Mouse (Mus musculus) heart, postnatal 0 days (tissue): ENCODE measurements at regions not wholly inside any gene's neighbourhood (a gene's known extent, or its start where the extent isn't known, plus 50 kb on each side); places are given as distances from the start of the nearest gene placed in this dataset.

Source experiments
- CTCF ChIP-seq: IDR thresholded peaks from 2 replicates; pipeline ENCODE4 v1.5.1; 2016; ENCODE audit warnings: antibody characterized with exemption, control low read depth, low read depth
- EP300 ChIP-seq: IDR thresholded peaks from 2 replicates; pipeline ENCODE4 v1.6.1; 2016; ENCODE audit warnings: antibody characterized with exemption, low read depth

- TF ChIP-seq EP300, result no peak
- TF ChIP-seq CTCF, result no peak
These were observed 75.6 kb upstream of the Tmprss2 start for GRCm38 (mm10) chr16:97686561-97686960.
